Mouse (Mus musculus) stomach, embryonic 16.5 days (tissue): ENCODE measurements at regions not wholly inside any gene's neighbourhood (a gene's known extent, or its start where the extent isn't known, plus 50 kb on each side); places are given as distances from the start of the nearest gene placed in this dataset.

Experiments used
- ATAC-seq: fragments of 200-750 bp; cut with Nextera tagmentation; 2 replicates; pipeline ENCODE4 v1.8.0; 2017; ENCODE audit warnings: moderate number of reproducible peaks, moderate TSS enrichment; ENCODE audit not compliant: insufficient read depth, low FRiP score
- H3K27ac ChIP-seq: fragments of 300-500 bp; sonication (generic); 2 replicates; pipeline ENCODE4 v1.5.1; 2014; ENCODE audit warnings: low read length
- H3K27me3 ChIP-seq: fragments of 300-500 bp; sonication (generic); 2 replicates; pipeline ENCODE4 v1.6.1; 2014; ENCODE audit warnings: low read length, control low read depth, mixed read lengths; ENCODE audit not compliant: control insufficient read depth, insufficient read depth
- H3K36me3 ChIP-seq: fragments of 300-500 bp; sonication (generic); 2 replicates; pipeline ENCODE4 v1.6.1; 2014; ENCODE audit warnings: low read length; ENCODE audit not compliant: control insufficient read depth, insufficient read depth
- H3K4me1 ChIP-seq: fragments of 300-500 bp; sonication (generic); 2 replicates; pipeline ENCODE4 v1.6.1; 2014; ENCODE audit warnings: low read length, control low read depth, mixed read lengths; ENCODE audit not compliant: control insufficient read depth, insufficient read depth
- H3K4me2 ChIP-seq: fragments of 300-500 bp; sonication (generic); 2 replicates; pipeline ENCODE4 v1.6.1; 2014; ENCODE audit warnings: low read depth, low read length, mixed read lengths
- H3K4me3 ChIP-seq: fragments of 300-500 bp; sonication (generic); replicated peaks from 2 replicates; pipeline ENCODE4 v1.5.1; 2014; ENCODE audit warnings: mild to moderate bottlenecking, low read length
- H3K9ac ChIP-seq: fragments of 300-500 bp; sonication (generic); 2 replicates; pipeline ENCODE4 v1.6.1; 2014; ENCODE audit warnings: low read length
- H3K9me3 ChIP-seq: fragments of 300-500 bp; sonication (generic); replicated peaks from 2 replicates; pipeline ENCODE4 v1.6.1; 2016; ENCODE audit warnings: low read length, control low read depth; ENCODE audit not compliant: control insufficient read depth
- WGBS: fragments of 180-500 bp; shearing (Covaris S2); extraction: QIAGEN DNeasy Blood & Tissue Kit; methylation state at CpG from one replicate; pipeline ENCODE4 v1.1.7; 2014; 5-methylcytosine and 5-hydroxymethylcytosine counted together

DNA sequence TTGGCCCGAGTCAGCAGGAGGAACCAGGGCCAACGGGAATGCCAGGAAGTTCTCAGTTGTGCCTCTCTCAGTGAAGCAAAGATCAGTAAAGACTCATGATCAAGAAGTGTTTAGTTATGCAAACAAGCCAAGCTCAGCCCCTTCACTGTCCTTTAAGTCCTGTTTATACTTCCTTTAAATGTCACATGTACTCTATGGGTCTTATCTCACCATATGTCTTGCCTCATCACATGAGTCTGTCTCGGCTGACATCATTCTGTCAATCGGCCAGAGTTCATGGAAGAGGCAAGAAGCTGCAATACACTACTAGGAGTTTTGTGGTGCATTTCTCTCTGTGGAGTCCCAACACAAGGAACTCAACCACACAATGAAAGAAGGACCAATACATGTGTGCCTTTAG is 71.8 kb downstream of the Scp2d1 start:
- Histone ChIP-seq H3K9ac (no peak overlapping the region), H3K9me3 (no peaks in the 10 kb centered on the region), H3K4me1 (no peaks in the 10 kb centered on the region), H3K4me3 (no peak overlapping the region), H3K27me3 (no peaks in the 10 kb centered on the region), H3K27ac (no peak overlapping the region), H3K36me3 (no peaks in the 10 kb centered on the region), H3K4me2 (no peak overlapping the region)
- no peak for ATAC-seq
- 56% methylated on average over 4 of the region's 4 CpGs for WGBS

- no peak overlapping the region for H3K4me3 ChIP-seq
- no peaks in the 10 kb centered on the region for H3K4me1 ChIP-seq
- no peak overlapping the region for H3K9ac ChIP-seq
- ATAC-seq, result no peak
- 86% methylated on average over 2 of the region's 2 CpGs for WGBS
- no peak overlapping the region for H3K4me2 ChIP-seq
- H3K27ac ChIP-seq, result no peak overlapping the region
- H3K36me3 ChIP-seq, result no peaks in the 10 kb centered on the region
- no peaks in the 10 kb centered on the region for H3K27me3 ChIP-seq
- no peaks in the 10 kb centered on the region for H3K9me3 ChIP-seq
Observed at GRCm38 (mm10) chr2:144896430-144896829, 73.0 kb downstream of the Scp2d1 start.

GRCm38 (mm10) chr2:144906786-144907185 is 83.3 kb downstream of the Scp2d1 start:
- no peak for ATAC-seq
- 64% methylated on average over 6 of the region's 6 CpGs for WGBS

DNA sequence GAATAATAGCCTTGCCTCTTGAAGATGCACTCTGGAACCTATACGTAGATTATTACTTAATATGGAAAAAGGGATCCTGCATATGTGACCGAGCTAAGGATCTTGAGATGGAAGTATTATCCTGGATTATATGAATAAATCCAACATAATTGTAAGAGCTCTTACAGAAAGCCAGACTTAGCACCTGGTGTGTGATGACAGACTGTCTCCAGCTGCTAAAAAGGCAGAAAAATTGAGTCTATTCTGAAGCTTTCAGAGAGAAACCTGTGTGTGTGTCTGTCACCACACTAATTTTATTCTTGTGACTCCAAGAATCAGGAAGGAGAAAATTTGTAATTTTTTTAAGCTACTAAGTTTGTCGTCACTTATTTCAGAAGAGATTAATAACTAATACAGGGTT is 122.4 kb downstream of the Scp2d1 start:
- no peaks in the 10 kb centered on the region for H3K9me3 ChIP-seq
- WGBS, result 70% methylated on average over 3 of the region's 3 CpGs
- H3K36me3 ChIP-seq, result no peaks in the 10 kb centered on the region
- H3K4me1 ChIP-seq, result no peaks in the 10 kb centered on the region
- no peak overlapping the region for H3K9ac ChIP-seq
- no peak overlapping the region for H3K4me3 ChIP-seq
- ATAC-seq, result no peak
- no peak overlapping the region for H3K4me2 ChIP-seq
- no peaks in the 10 kb centered on the region for H3K27me3 ChIP-seq
- H3K27ac ChIP-seq, result no peak overlapping the region

More at GRCm38 (mm10) chr2:144906786-144907185, 83.3 kb downstream of the Scp2d1 start:
- Histone ChIP-seq H3K36me3 (no peaks in the 10 kb centered on the region), H3K4me3 (no peak overlapping the region), H3K9ac (no peak overlapping the region), H3K4me1 (no peaks in the 10 kb centered on the region), H3K27me3 (no peaks in the 10 kb centered on the region), H3K9me3 (no peaks in the 10 kb centered on the region), H3K27ac (no peak overlapping the region), H3K4me2 (no peak overlapping the region)

GRCm38 (mm10) chr2:144946468-144946867 is 123.0 kb downstream of the Scp2d1 start:
- WGBS, result 65% methylated on average over 1 of the region's 1 CpGs
- ATAC-seq, result peak; percentile 42; the same call in 1 of the 2 replicates

GRCm38 (mm10) chr2:144949232-144949631 is 125.8 kb downstream of the Scp2d1 start:
- no peak overlapping the region for H3K4me2 ChIP-seq
- WGBS, result 32% methylated on average over 2 of the region's 2 CpGs
- H3K9ac ChIP-seq, result no peak overlapping the region
- no peaks in the 10 kb centered on the region for H3K27me3 ChIP-seq
- peak; percentile 75 for ATAC-seq
- H3K4me1 ChIP-seq, result no peaks in the 10 kb centered on the region
- H3K27ac ChIP-seq, result peak overlapping the region; percentile 45
- H3K4me3 ChIP-seq, result no peak overlapping the region
- no peaks in the 10 kb centered on the region for H3K36me3 ChIP-seq
- H3K9me3 ChIP-seq, result no peaks in the 10 kb centered on the region

More at GRCm38 (mm10) chr2:144946468-144946867, 123.0 kb downstream of the Scp2d1 start:
- H3K9me3 ChIP-seq, result no peaks in the 10 kb centered on the region
- no peaks in the 10 kb centered on the region for H3K4me1 ChIP-seq
- no peak overlapping the region for H3K4me3 ChIP-seq
- H3K36me3 ChIP-seq, result no peaks in the 10 kb centered on the region
- H3K27ac ChIP-seq, result no peak overlapping the region
- no peaks in the 10 kb centered on the region for H3K27me3 ChIP-seq
- no peak overlapping the region for H3K4me2 ChIP-seq
- no peak overlapping the region for H3K9ac ChIP-seq
